Mouse (Mus musculus): ENCODE results near the gene Rapsn. TPM values are rescaled to one million over a fixed set of nuclear protein-coding genes. Genes with fewer than 3 reads are reported as not detected.

Gene Rapsn
- polyA plus RNA-seq, 1 experiment from 2014 or later: 0.48 TPM

DNA sequence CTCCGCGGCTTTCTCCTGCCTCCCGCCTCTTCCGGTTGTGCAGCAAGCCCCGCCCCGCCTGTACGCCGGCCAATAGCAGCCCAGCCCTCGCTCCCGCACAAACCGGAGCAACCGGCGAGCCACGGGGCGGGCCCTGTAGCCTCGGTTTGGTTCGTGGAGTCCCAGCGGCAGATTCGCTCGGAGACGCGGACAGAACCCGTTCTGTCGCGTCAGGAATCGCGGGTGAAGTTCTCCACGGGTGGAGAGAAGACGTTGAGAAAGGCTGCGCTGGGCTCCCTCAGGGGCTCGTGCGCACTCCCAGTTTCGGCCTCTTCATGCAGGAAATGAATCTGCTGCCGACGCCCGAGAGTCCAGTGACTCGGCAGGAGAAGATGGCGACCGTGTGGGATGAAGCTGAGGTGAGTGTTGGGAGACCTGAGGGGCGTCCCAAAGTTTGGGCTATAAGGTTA, 18.5 kb downstream of the Rapsn start, which contains the start of gene Psmc3:
Gene Psmc3, plus strand, starts transcription at position 76 of the 449 bp plus-strand sequence.
- Histone ChIP-seq H3K9ac (replicated peaks) (peak within 1 kb of the TSS; percentile 77), H3K9me3 (no peaks in the 10 kb centered on the region), H3K4me2 (replicated peaks) (peak within 1 kb of the TSS; percentile 97), H3K27me3 (no peaks in the 10 kb centered on the region), H3K4me3 (replicated peaks) (peak within 1 kb of the TSS; percentile 71), H3K36me3 (peaks cover 42% of the 10 kb centered on the region), H3K27ac (peak within 1 kb of the TSS; percentile 89), H3K4me1 (replicated peaks) (peaks cover 21% of the 10 kb centered on the region)
- peak; percentile 99 for ATAC-seq
- WGBS: 0% methylated on average over 40 of the region's 40 CpGs

- H3K27me3 ChIP-seq: no peaks in the 10 kb centered on the region
- no peak overlapping the region for H3K27ac ChIP-seq
- no peak overlapping the region for H3K4me3 ChIP-seq (replicated peaks)
- WGBS: 93% methylated on average over 5 of the region's 5 CpGs
- no peak overlapping the region for H3K9ac ChIP-seq (replicated peaks)
- no peaks in the 10 kb centered on the region for H3K9me3 ChIP-seq
- peaks cover 10% of the 10 kb centered on the region for H3K4me1 ChIP-seq (replicated peaks)
- no peak overlapping the region for H3K4me2 ChIP-seq (replicated peaks)
- ATAC-seq: no peak
- H3K36me3 ChIP-seq: peaks cover 79% of the 10 kb centered on the region
These were observed 23.0 kb downstream of the Rapsn start for GRCm38 (mm10) chr2:91058435-91058834.

DNA sequence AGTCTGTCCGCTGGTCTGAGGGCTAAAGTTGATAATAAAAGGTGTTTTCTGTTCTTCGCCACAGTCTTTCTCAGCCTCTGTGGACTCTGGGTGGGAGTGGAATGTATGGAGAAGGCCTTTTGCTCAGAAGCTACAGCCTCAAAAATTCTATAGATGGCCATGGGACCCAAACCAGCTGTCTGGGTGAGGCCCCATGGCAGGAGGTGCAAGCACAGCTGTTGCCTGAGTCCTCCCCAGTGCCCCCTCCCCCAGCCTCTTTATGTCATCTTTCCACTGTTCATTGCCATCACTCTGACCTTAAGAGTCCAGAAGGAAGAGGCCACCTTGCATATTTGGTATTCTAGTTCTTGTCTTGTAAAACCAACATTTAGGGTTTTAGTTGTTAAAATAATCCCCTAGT, 24.0 kb downstream of the Rapsn start:
- Histone ChIP-seq H3K4me2 (replicated peaks) (no peak overlapping the region), H3K4me3 (replicated peaks) (no peak overlapping the region), H3K4me1 (replicated peaks) (peaks cover 10% of the 10 kb centered on the region), H3K27me3 (no peaks in the 10 kb centered on the region), H3K9ac (replicated peaks) (no peak overlapping the region), H3K27ac (no peak overlapping the region), H3K36me3 (peaks cover 88% of the 10 kb centered on the region), H3K9me3 (no peaks in the 10 kb centered on the region)
- WGBS: 94% methylated on average over 2 of the region's 2 CpGs
- ATAC-seq: no peak

GRCm38 (mm10) chr2:91060544-91061355, 25.3 kb downstream of the Rapsn start:
- H3K9me3 ChIP-seq: no peaks in the 10 kb centered on the region
- no peak overlapping the region for H3K4me3 ChIP-seq (replicated peaks)
- no peak overlapping the region for H3K4me2 ChIP-seq (replicated peaks)
- no peaks in the 10 kb centered on the region for H3K27me3 ChIP-seq
- no peak overlapping the region for H3K9ac ChIP-seq (replicated peaks)
- 0 out of 2 replicates have a peak overlapping the region, but pooled peaks have one; percentile 25 for H3K27ac ChIP-seq
- peak; percentile 38; the same call in 1 of the 2 replicates for ATAC-seq
- H3K36me3 ChIP-seq: peaks cover 97% of the 10 kb centered on the region
- no peaks in the 10 kb centered on the region for H3K4me1 ChIP-seq (replicated peaks)
- 80% methylated on average over 10 of the region's 10 CpGs for WGBS

DNA sequence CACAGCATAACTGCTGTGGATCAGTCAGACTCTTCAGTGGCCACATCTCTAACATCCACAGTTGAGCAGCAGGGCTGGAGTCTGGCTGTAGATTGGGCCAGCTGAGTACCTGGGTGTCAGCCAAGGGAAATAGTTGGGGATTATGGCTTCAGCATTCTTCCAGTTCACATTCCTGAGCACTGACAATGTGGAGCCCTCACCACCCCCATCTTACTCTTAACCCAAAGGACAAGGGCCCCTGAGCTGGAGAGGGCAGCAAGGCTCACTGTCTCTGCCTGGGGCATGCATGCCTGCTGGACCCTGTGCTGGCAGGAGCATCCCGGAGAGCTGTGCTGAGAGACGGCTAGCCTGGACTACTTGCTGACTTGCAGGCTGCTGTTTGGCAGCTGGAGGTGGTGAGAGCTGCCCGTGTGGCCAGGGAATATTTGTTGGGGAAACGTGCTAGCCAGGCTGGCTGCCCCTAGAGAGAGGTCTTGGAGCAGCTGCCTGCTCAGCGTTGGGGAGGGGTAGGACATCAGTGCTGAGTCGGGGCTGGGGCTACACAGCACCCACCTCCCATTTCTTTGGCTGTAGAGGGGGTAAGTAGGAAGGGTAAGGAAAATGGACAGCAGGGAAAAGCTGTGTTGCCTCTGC, 26.5 kb downstream of the Rapsn start:
- ATAC-seq: no peak
- 83% methylated on average over 6 of the region's 6 CpGs for WGBS
- H3K9ac ChIP-seq (replicated peaks): no peak overlapping the region
- H3K4me2 ChIP-seq (replicated peaks): no peak overlapping the region
- no peak overlapping the region for H3K27ac ChIP-seq
- no peak overlapping the region for H3K4me3 ChIP-seq (replicated peaks)
- H3K36me3 ChIP-seq: peaks cover 97% of the 10 kb centered on the region
- H3K27me3 ChIP-seq: no peaks in the 10 kb centered on the region
- H3K4me1 ChIP-seq (replicated peaks): no peaks in the 10 kb centered on the region
- no peaks in the 10 kb centered on the region for H3K9me3 ChIP-seq

GRCm38 (mm10) chr2:91062779-91063606, 27.6 kb downstream of the Rapsn start:
- Histone ChIP-seq H3K27me3 (no peaks in the 10 kb centered on the region), H3K4me1 (replicated peaks) (peaks cover 1% of the 10 kb centered on the region; the same call in 1 of the 2 replicates), H3K9me3 (no peaks in the 10 kb centered on the region), H3K36me3 (peaks cover 94% of the 10 kb centered on the region), H3K4me2 (replicated peaks) (no peak overlapping the region), H3K27ac (no peak overlapping the region), H3K9ac (replicated peaks) (no peak overlapping the region), H3K4me3 (replicated peaks) (no peak overlapping the region)
- ATAC-seq: no peak
- 93% methylated on average over 16 of the region's 16 CpGs for WGBS

DNA sequence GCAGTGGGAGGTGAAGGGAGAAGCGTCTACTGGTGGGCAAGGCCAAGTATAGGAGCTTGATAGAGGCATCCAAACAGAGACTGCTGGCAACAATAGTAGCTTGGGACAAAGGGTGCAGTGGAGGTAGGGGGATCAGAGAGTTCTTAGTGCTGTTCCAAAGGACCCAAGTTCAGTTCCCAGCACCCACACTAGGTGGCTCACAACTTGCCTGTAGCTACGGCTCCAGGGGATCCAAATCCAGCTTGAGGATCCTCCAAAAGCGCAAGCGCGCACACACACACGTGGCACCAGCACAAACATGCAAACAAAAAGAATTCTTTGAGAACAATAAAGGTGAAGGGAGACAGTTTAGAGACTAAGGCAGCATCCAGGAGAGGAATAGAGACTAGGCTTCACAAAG, 28.8 kb downstream of the Rapsn start:
- 84% methylated on average over 6 of the region's 6 CpGs for WGBS
- no peak overlapping the region for H3K27ac ChIP-seq
- peaks cover 84% of the 10 kb centered on the region for H3K36me3 ChIP-seq
- no peak overlapping the region for H3K4me3 ChIP-seq (replicated peaks)
- H3K4me1 ChIP-seq (replicated peaks): peaks cover 13% of the 10 kb centered on the region
- H3K9ac ChIP-seq (replicated peaks): no peak overlapping the region
- H3K9me3 ChIP-seq: no peaks in the 10 kb centered on the region
- H3K27me3 ChIP-seq: no peaks in the 10 kb centered on the region
- H3K4me2 ChIP-seq (replicated peaks): no peak overlapping the region
- ATAC-seq: no peak

DNA sequence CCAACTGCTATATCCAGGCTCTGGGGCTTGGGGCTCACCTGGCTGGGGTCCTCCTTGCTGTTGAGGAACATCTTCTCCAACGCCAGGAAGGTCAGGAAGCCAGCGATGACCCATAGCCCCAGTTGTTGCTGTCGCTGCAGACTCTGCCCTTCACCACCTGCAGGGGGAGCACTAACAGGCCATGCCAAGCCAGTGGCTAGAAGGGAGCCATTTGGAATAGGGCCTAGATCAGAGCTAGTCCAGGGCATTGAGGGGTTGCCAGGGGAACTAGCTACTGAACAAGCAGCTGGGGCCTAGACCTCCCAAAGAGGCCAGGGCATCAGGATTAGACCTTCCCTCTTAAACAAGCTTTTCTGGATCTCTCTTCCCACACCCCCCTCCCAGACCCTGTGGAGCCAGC, 30.1 kb downstream of the Rapsn start:
- ATAC-seq: no peak
- 46% methylated on average over 3 of the region's 3 CpGs for WGBS
- Histone ChIP-seq H3K27ac (no peak overlapping the region; the same call in 1 of the 2 replicates), H3K9me3 (no peaks in the 10 kb centered on the region), H3K4me3 (replicated peaks) (no peak overlapping the region), H3K4me1 (replicated peaks) (peaks cover 18% of the 10 kb centered on the region), H3K4me2 (replicated peaks) (no peak overlapping the region), H3K36me3 (peaks cover 72% of the 10 kb centered on the region), H3K9ac (replicated peaks) (no peak overlapping the region), H3K27me3 (no peaks in the 10 kb centered on the region)

DNA sequence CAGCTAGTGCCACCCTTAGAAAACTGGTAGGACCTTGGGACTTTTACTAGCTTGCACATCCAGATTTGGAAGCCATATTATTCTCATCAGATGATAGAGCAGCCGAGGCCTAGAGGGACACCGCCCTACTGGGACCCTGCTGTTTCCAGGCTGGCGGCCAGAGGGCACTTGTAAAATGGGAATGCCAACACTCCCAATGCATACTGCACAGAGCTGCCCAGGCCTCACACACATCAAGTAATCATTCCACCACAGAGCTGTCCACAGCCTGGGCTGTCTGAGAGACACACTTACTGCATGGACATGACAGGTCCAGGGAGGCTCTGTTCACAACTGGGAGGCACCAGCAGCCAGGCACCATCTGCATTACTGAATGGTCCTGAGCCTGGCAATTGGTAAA, 31.0 kb downstream of the Rapsn start:
- Histone ChIP-seq H3K4me2 (replicated peaks) (no peak overlapping the region), H3K27ac (no peak overlapping the region), H3K4me3 (replicated peaks) (no peak overlapping the region), H3K9ac (replicated peaks) (no peak overlapping the region), H3K27me3 (no peaks in the 10 kb centered on the region), H3K9me3 (no peaks in the 10 kb centered on the region), H3K4me1 (replicated peaks) (peaks cover 27% of the 10 kb centered on the region), H3K36me3 (peaks cover 64% of the 10 kb centered on the region)
- no peak for ATAC-seq
- WGBS: 86% methylated on average over 3 of the region's 3 CpGs

DNA sequence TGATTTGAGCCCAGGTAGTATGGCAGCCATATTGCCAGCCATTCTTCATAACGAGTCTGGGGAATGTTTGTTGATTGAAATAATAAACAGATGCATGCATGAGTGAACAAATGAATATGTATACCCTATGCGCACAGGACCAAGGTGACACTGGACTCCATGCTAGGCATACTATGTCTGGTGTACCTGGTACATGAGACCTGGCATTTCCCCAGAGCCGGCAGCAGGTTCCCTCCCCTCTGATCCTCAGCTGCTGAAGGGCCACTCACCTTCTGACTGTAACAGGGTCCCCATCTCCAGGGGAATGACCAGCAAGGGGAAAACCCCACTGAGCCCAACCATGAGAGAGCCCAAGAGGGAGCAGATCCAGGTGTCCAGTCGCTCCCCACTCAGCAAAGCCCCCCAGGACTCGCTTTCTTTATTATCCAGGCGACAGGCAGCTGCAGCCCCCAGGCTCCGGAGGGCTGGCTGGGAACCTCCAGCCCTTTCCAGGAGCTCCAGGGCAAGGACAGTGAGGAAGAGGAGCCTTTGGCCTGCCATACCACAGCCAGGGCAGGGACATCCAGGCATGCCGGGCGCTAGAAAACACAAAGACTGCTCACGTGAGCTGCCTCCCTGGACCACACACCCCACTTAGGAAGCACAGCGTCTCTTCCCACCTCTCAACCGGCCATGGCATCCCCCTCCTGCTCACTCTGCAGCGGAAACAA, 32.9 kb downstream of the Rapsn start:
- H3K4me1 ChIP-seq (replicated peaks): peaks cover 28% of the 10 kb centered on the region
- WGBS: 61% methylated on average over 13 of the region's 13 CpGs

GRCm38 (mm10) chr2:91068872-91069165, 33.4 kb downstream of the Rapsn start:
- peaks cover 40% of the 10 kb centered on the region for H3K36me3 ChIP-seq
- no peaks in the 10 kb centered on the region for H3K27me3 ChIP-seq
- ATAC-seq: no peak
- peak overlapping the region; percentile 84 for H3K9ac ChIP-seq (replicated peaks)
- H3K4me3 ChIP-seq (replicated peaks): peak overlapping the region; percentile 71
- H3K4me1 ChIP-seq (replicated peaks): peaks cover 28% of the 10 kb centered on the region
- 44% methylated on average over 6 of the region's 6 CpGs for WGBS
- H3K4me2 ChIP-seq (replicated peaks): peak overlapping the region; percentile 76
- H3K27ac ChIP-seq: no peak overlapping the region
- H3K9me3 ChIP-seq: no peaks in the 10 kb centered on the region

More for the DNA sequence above, 32.9 kb downstream of the Rapsn start:
- Histone ChIP-seq H3K36me3 (peaks cover 45% of the 10 kb centered on the region), H3K4me2 (replicated peaks) (peak overlapping the region; percentile 76), H3K9me3 (no peaks in the 10 kb centered on the region), H3K27ac (no peak overlapping the region), H3K9ac (replicated peaks) (peak overlapping the region; percentile 84), H3K27me3 (no peaks in the 10 kb centered on the region), H3K4me3 (replicated peaks) (peak overlapping the region; percentile 71)
- no peak for ATAC-seq

Measured in midbrain, embryonic 13.5 days (tissue).